13 mouse cellular contexts compared by ENCODE assay signal in genomic region chr14:76724826-76725225, GRCm38 (mm10).
"Had no signal": no experiment of that assay in that cellular context is flagged by ENCODE, and none has a peak within 500 bp of the region (broad histone marks: within the 10 kb centered on the region; RNA-seq: fewer than 3 reads in every experiment).

No protein-coding gene starts in this region.

- H3K36me3 ChIP-seq: liver, embryonic 12.5 days; lung, embryonic 15.5 days; midbrain, embryonic 12.5 days; neural tube, embryonic 13.5 days had no signal

- H3K4me3 ChIP-seq: liver, embryonic 12.5 days; lung, embryonic 15.5 days; midbrain, embryonic 12.5 days; neural tube, embryonic 13.5 days had no signal

- H3K4me1 ChIP-seq: neural tube, embryonic 13.5 days had no signal

- H3K9ac ChIP-seq: liver, embryonic 12.5 days; lung, embryonic 15.5 days; midbrain, embryonic 12.5 days; neural tube, embryonic 13.5 days had no signal

- H3K27me3 ChIP-seq: liver, embryonic 12.5 days; lung, embryonic 15.5 days; midbrain, embryonic 12.5 days; neural tube, embryonic 13.5 days had no signal

- H3K4me2 ChIP-seq: liver, embryonic 12.5 days; lung, embryonic 15.5 days; midbrain, embryonic 12.5 days; neural tube, embryonic 13.5 days had no signal

- DNase-seq: kidney, adult 8-10 months; kidney, postnatal 25 days; lung, postnatal 14 days; retina, postnatal 1 day; right cerebral cortex, postnatal 4 days; spleen, adult 18-20 months; thymus, adult 18-20 months; thymus, postnatal 14 days had no signal

- H3K9me3 ChIP-seq: liver, embryonic 12.5 days; lung, embryonic 15.5 days; midbrain, embryonic 12.5 days; neural tube, embryonic 13.5 days had no signal

- ATAC-seq: liver, embryonic 12.5 days; midbrain, embryonic 16.5 days had no signal

- H3K27ac ChIP-seq: liver, embryonic 12.5 days; lung, embryonic 15.5 days; midbrain, embryonic 12.5 days; neural tube, embryonic 13.5 days had no signal
